Mouse (Mus musculus) lung, embryonic 14.5 days (tissue): Measurements from ENCODE around the gene Gm13276. TPM values are rescaled to one million over a fixed set of nuclear protein-coding genes. Genes with fewer than 3 reads are reported as not detected.
"Not testable (repeated sequence)": the region's sequence is repeated elsewhere in the genome, so short reads cannot be mapped to it uniquely, and the experiment has no call there.

Experiments used
- ATAC-seq: fragments of 200-750 bp; cut with Nextera tagmentation; 2 replicates; pipeline ENCODE4 v1.8.0; 2017; ENCODE audit warnings: mild to moderate bottlenecking, moderate TSS enrichment, moderate library complexity; ENCODE audit not compliant: insufficient read depth
- DNase-seq: peaks from one replicate; pipeline ENCODE4 v3.0.0-alpha.2; 2015
- H3K27ac ChIP-seq: fragments of 300-500 bp; sonication (generic); 2 replicates; pipeline ENCODE4 v1.5.1; 2014; ENCODE audit warnings: low read depth, mild to moderate bottlenecking, moderate library complexity
- H3K27me3 ChIP-seq: fragments of 300-500 bp; sonication (generic); 2 replicates; pipeline ENCODE4 v1.6.1; 2014; ENCODE audit warnings: low read length, control low read depth; ENCODE audit not compliant: insufficient read depth
- H3K36me3 ChIP-seq: fragments of 300-500 bp; sonication (generic); 2 replicates; pipeline ENCODE4 v1.6.1; 2014; ENCODE audit warnings: control low read depth; ENCODE audit not compliant: insufficient read depth
- H3K4me1 ChIP-seq: fragments of 300-500 bp; sonication (generic); 2 replicates; pipeline ENCODE4 v1.6.1; 2014; ENCODE audit warnings: antibody characterized with exemption, control low read depth; ENCODE audit not compliant: insufficient read depth
- H3K4me2 ChIP-seq: fragments of 300-500 bp; sonication (generic); 2 replicates; pipeline ENCODE4 v1.6.1; 2014; ENCODE audit warnings: mild to moderate bottlenecking
- H3K4me3 ChIP-seq: fragments of 300-500 bp; sonication (generic); 2 replicates; pipeline ENCODE4 v1.5.1; 2014; ENCODE audit warnings: low read depth, low read length
- H3K9ac ChIP-seq: fragments of 300-500 bp; sonication (generic); 2 replicates; pipeline ENCODE4 v1.6.1; 2014
- H3K9me3 ChIP-seq: fragments of 300-500 bp; sonication (generic); 2 replicates; pipeline ENCODE4 v1.6.1; 2016; ENCODE audit warnings: low read depth, low read length, control low read depth
- CTCF ChIP-seq: IDR thresholded peaks from 2 replicates; pipeline ENCODE4 v1.5.1; 2016; ENCODE audit warnings: antibody characterized with exemption, low read depth
- WGBS: fragments of 180-500 bp; shearing (Covaris S2); extraction: QIAGEN DNeasy Blood & Tissue Kit; methylation state at CpG from one replicate; pipeline ENCODE4 v1.1.7; 2014; 5-methylcytosine and 5-hydroxymethylcytosine counted together
- polyA plus RNA-seq: library from polyadenylated mRNA; unstranded; fragments of >200 nt; fragmentation: Nextera tagmentation; extraction: Ambion mirVana; gene quantifications from 2 replicates; pipeline ENCODE4 v1.2.1, GENCODE M21; 2014

The Gm13276 gene
- polyA plus RNA-seq, 1 experiment from 2014 or later: not detected

- peak; percentile 64 for TF ChIP-seq CTCF
- DNase-seq: not testable (repeated sequence)
Observed at GRCm38 (mm10) chr4:88788402-88788801, 2.9 kb downstream of the Gm13276 start, which contains the start of gene Gm13277. Gm13277 (plus strand) TSS chr4:88788632.

GRCm38 (mm10) chr4:88791250-88791649 lies 5.7 kb downstream of the Gm13276 start, which contains the start of gene Gm13278:
Gm13278 (plus strand) TSS chr4:88791550.
- H3K27me3 ChIP-seq, H3K4me2 ChIP-seq, H3K9me3 ChIP-seq, H3K4me1 ChIP-seq, H3K27ac ChIP-seq, H3K9ac ChIP-seq, ATAC-seq, H3K36me3 ChIP-seq, H3K4me3 ChIP-seq, DNase-seq: not testable (repeated sequence)
- no CpG with 5 or more reads among the region's 28 CpGs for WGBS

More at GRCm38 (mm10) chr4:88788402-88788801, 2.9 kb downstream of the Gm13276 start, which contains the start of gene Gm13277:
- not testable (repeated sequence) for H3K4me3 ChIP-seq, H3K4me2 ChIP-seq, H3K9me3 ChIP-seq, ATAC-seq, H3K9ac ChIP-seq, H3K4me1 ChIP-seq, H3K27me3 ChIP-seq, H3K36me3 ChIP-seq, H3K27ac ChIP-seq
- WGBS: no CpG with 5 or more reads among the region's 28 CpGs

- not testable (repeated sequence) for H3K9ac ChIP-seq, H3K27ac ChIP-seq, H3K9me3 ChIP-seq, ATAC-seq, H3K4me1 ChIP-seq, H3K4me3 ChIP-seq, H3K36me3 ChIP-seq, H3K27me3 ChIP-seq, DNase-seq, H3K4me2 ChIP-seq
- 0% methylated on average over 8 of the region's 52 CpGs for WGBS
- peak; percentile 45; the same call in 1 of the 2 replicates for TF ChIP-seq CTCF
Observed at GRCm38 (mm10) chr4:88793936-88794675, 8.6 kb downstream of the Gm13276 start, which contains the start of gene Gm13275. Gm13275 (plus strand) TSS chr4:88794487.

GRCm38 (mm10) chr4:88797097-88797496 lies 11.6 kb downstream of the Gm13276 start, which contains the start of gene Gm13279:
Gm13279 (plus strand) TSS chr4:88797397.
- H3K4me2 ChIP-seq, ATAC-seq, H3K27me3 ChIP-seq, H3K9ac ChIP-seq, H3K9me3 ChIP-seq, H3K4me1 ChIP-seq, DNase-seq, H3K27ac ChIP-seq, H3K36me3 ChIP-seq, H3K4me3 ChIP-seq: not testable (repeated sequence)
- WGBS: no CpG with 5 or more reads among the region's 28 CpGs

GRCm38 (mm10) chr4:88799365-88799764 lies 13.9 kb downstream of the Gm13276 start, which contains the start of gene Gm13285:
Gm13285 (plus strand) TSS chr4:88799665.
- not testable (repeated sequence) for H3K4me1 ChIP-seq, H3K36me3 ChIP-seq, H3K4me3 ChIP-seq, H3K9ac ChIP-seq, ATAC-seq, H3K4me2 ChIP-seq, DNase-seq, H3K27ac ChIP-seq, H3K9me3 ChIP-seq, H3K27me3 ChIP-seq
- 11% methylated on average over 4 of the region's 7 CpGs for WGBS

GRCm38 (mm10) chr4:88802954-88803353 lies 17.4 kb downstream of the Gm13276 start, which contains the start of gene Gm13287:
Gm13287 (plus strand) TSS chr4:88803254.
- H3K27ac ChIP-seq, H3K4me1 ChIP-seq, DNase-seq, H3K4me3 ChIP-seq, H3K9me3 ChIP-seq, H3K36me3 ChIP-seq, ATAC-seq, H3K27me3 ChIP-seq, H3K9ac ChIP-seq: not testable (repeated sequence)
- 0 out of 2 replicates have a peak within 1 kb of the TSS, but pooled peaks have one; percentile 25 for H3K4me2 ChIP-seq
- no CpG with 5 or more reads among the region's 29 CpGs for WGBS

GRCm38 (mm10) chr4:88805231-88805630 lies 19.7 kb downstream of the Gm13276 start, which contains the start of gene Gm13288:
Gm13288 (plus strand) TSS chr4:88805531.
- not testable (repeated sequence) for H3K9ac ChIP-seq, H3K27me3 ChIP-seq, H3K27ac ChIP-seq, H3K9me3 ChIP-seq, DNase-seq, H3K4me2 ChIP-seq, H3K4me3 ChIP-seq, ATAC-seq, H3K36me3 ChIP-seq, H3K4me1 ChIP-seq
- WGBS: no CpG with 5 or more reads among the region's 8 CpGs

GRCm38 (mm10) chr4:88805761-88806160 lies 20.3 kb downstream of the Gm13276 start:
- H3K9me3 ChIP-seq, H3K36me3 ChIP-seq, H3K4me1 ChIP-seq, H3K9ac ChIP-seq, ATAC-seq, H3K27me3 ChIP-seq, H3K4me3 ChIP-seq, H3K4me2 ChIP-seq, DNase-seq, H3K27ac ChIP-seq: not testable (repeated sequence)
- WGBS: 3% methylated on average over 6 of the region's 34 CpGs
